Mouse (Mus musculus): Measurements from ENCODE around the gene Hist2h3b.
A peak's percentile ranks its signal among the peaks of the same experiment; 100 is the strongest.

DNA sequence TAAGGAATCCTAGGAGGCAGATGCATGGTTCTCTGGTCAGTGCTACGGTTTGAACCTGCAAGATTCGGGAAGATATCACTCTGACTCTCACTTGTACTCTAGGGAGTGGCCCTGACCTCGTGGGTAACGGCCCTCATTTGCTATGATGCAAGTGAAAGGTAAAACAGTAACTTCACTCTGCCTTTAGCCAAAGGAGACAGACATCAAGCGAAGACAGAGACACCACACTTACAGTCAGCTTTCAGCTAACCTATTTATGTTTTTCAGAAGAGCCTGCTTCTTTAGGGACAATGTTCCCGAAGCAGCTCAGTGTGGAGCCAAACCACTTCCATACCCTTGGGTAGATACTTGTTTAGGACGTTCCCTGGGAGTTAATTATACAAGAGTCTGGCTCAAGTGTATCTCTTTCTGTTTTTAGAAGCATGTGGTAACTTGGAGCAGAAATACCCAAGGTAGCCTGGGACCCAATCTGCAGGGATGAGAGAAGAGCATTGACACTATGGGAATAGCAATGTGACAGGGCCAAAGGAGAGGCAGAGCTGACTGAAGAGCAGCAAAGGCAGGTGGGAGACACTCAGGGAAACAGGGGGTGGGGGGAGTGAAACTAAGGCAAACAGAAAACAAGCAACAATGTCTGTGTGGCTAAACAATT, 24.4 kb upstream of the Hist2h3b start:
- TF ChIP-seq E2F4 (IDR thresholded peaks at IDR 0.05; ENCODE audit: insufficient replicate concordance, low read depth, low read length) (no peak), CTCF (conservative IDR thresholded peaks at IDR 0.05 in 1 of 2, IDR thresholded peaks at IDR 0.05 in 1 of 2; ENCODE audit: low read depth in 2 of 2, low read length in 2 of 2) (no peak), RAD21 (IDR thresholded peaks at IDR 0.05; ENCODE audit: low read depth, low read length) (no peak), KAT2A (IDR thresholded peaks at IDR 0.05; ENCODE audit: insufficient replicate concordance, low read length) (no peak), TBP (conservative IDR thresholded peaks at IDR 0.05; ENCODE audit: low read depth, low read length) (peak; percentile 58; the same call in 1 of the 2 replicates), POLR2A (IDR thresholded peaks at IDR 0.05; ENCODE audit: low read depth, low read length) (no peak; the same call in 1 of the 2 replicates), ZKSCAN1 (IDR thresholded peaks at IDR 0.05; ENCODE audit: borderline replicate concordance, low read depth, low read length) (no peak)

Measured in CH12.LX (cell line).